Mouse (Mus musculus): ENCODE data around the gene Stxbp4. TPM values are rescaled to one million over a fixed set of nuclear protein-coding genes. Genes with fewer than 3 reads are reported as not detected.

The Stxbp4 gene
- total and polyA plus RNA-seq, 3 experiments, result 4.0 to 4.9 TPM; not detected in 1

Other genes with a start within 250 kb of the Stxbp4 start
- gene Hlf, start 247.2 kb downstream of the Stxbp4 start, total RNA-seq (2012; rRNA removed), result 0.10 and 0.42 TPM in 2 replicates
- gene Hlf, start 247.2 kb downstream of the Stxbp4 start, polyA plus RNA-seq (2012; ENCODE audit: insufficient read depth in 1 of 2, insufficient read length in 2 of 2, low read depth in 1 of 2, low replicate concordance in 2 of 2, missing spikeins in 1 of 2), result 1 to 10 TPM in 1 of 2 experiments, not detected in 1; 1.5 TPM
- 19.3 and 22.1 TPM in 2 replicates for gene Cox11, start 89 bp upstream of the Stxbp4 start, total RNA-seq (2012; rRNA removed)
- gene Cox11, start 89 bp upstream of the Stxbp4 start, polyA plus RNA-seq (2012; ENCODE audit: insufficient read depth in 1 of 2, insufficient read length in 2 of 2, low read depth in 1 of 2, low replicate concordance in 2 of 2, missing spikeins in 1 of 2), result 10 to 100 TPM in 1 of 2 experiments, not detected in 1; 21.0 TPM
- 25.4 and 34.7 TPM in 2 replicates for gene Tom1l1, start 50.3 kb upstream of the Stxbp4 start, total RNA-seq (2012; rRNA removed)
- gene Tom1l1, start 50.3 kb upstream of the Stxbp4 start, polyA plus RNA-seq (2012; ENCODE audit: insufficient read depth in 1 of 2, insufficient read length in 2 of 2, low read depth in 1 of 2, low replicate concordance in 2 of 2, missing spikeins in 1 of 2), result 10 to 100 TPM in 1 of 2 experiments, not detected in 1; 41.3 TPM

Data from MEL (cell line).